Mouse (Mus musculus): ENCODE results near the gene Lhx5. TPM values are rescaled to one million over a fixed set of nuclear protein-coding genes. Genes with fewer than 3 reads are reported as not detected.

Gene Lhx5
- polyA plus RNA-seq, 1 experiment from 2014 or later, result not detected

- H3K9ac ChIP-seq, result no peak overlapping the region
- no peaks in the 10 kb centered on the region for H3K4me1 ChIP-seq
- no peak for ATAC-seq (ENCODE audit: low FRiP score, low read depth)
- H3K4me3 ChIP-seq, result no peak overlapping the region
- WGBS, result under 1% methylated on average over 19 of the region's 19 CpGs
- H3K9me3 ChIP-seq, result no peaks in the 10 kb centered on the region
- no peak overlapping the region for H3K27ac ChIP-seq
- no peaks in the 10 kb centered on the region for H3K36me3 ChIP-seq
- H3K4me2 ChIP-seq (replicated peaks), result no peak overlapping the region
- peaks cover 97% of the 10 kb centered on the region for H3K27me3 ChIP-seq
Observed at GRCm38 (mm10) chr5:120424039-120424438, 7.5 kb upstream of the Lhx5 start.

- 2% methylated on average over 11 of the region's 11 CpGs for WGBS
- Histone ChIP-seq H3K36me3 (no peaks in the 10 kb centered on the region), H3K27me3 (peaks cover 97% of the 10 kb centered on the region), H3K4me1 (no peaks in the 10 kb centered on the region), H3K9ac (no peak overlapping the region), H3K4me2 (replicated peaks) (no peak overlapping the region), H3K9me3 (no peaks in the 10 kb centered on the region), H3K4me3 (no peak overlapping the region), H3K27ac (no peak overlapping the region)
- ATAC-seq (ENCODE audit: low FRiP score, low read depth), result no peak
Observed at GRCm38 (mm10) chr5:120424657-120425056, 6.8 kb upstream of the Lhx5 start.

- Histone ChIP-seq H3K9ac (no peak overlapping the region), H3K4me2 (replicated peaks) (no peak overlapping the region), H3K27me3 (peaks cover 97% of the 10 kb centered on the region), H3K36me3 (no peaks in the 10 kb centered on the region), H3K4me1 (no peaks in the 10 kb centered on the region), H3K27ac (no peak overlapping the region), H3K4me3 (no peak overlapping the region), H3K9me3 (no peaks in the 10 kb centered on the region)
- under 1% methylated on average over 18 of the region's 20 CpGs for WGBS
- ATAC-seq (ENCODE audit: low FRiP score, low read depth), result no peak
Observed at GRCm38 (mm10) chr5:120425711-120426110, 5.8 kb upstream of the Lhx5 start.

GRCm38 (mm10) chr5:120426572-120426971 is 4.9 kb upstream of the Lhx5 start:
- Histone ChIP-seq H3K36me3 (no peaks in the 10 kb centered on the region), H3K4me3 (no peak overlapping the region), H3K9ac (no peak overlapping the region), H3K4me1 (no peaks in the 10 kb centered on the region), H3K4me2 (replicated peaks) (no peak overlapping the region), H3K27ac (no peak overlapping the region), H3K27me3 (peaks cover 97% of the 10 kb centered on the region), H3K9me3 (no peaks in the 10 kb centered on the region)
- no peak for ATAC-seq (ENCODE audit: low FRiP score, low read depth)
- 1% methylated on average over 10 of the region's 10 CpGs for WGBS

GRCm38 (mm10) chr5:120427451-120427938 is 4.0 kb upstream of the Lhx5 start:
- Histone ChIP-seq H3K27me3 (peaks cover 97% of the 10 kb centered on the region), H3K4me3 (no peak overlapping the region), H3K36me3 (no peaks in the 10 kb centered on the region), H3K4me1 (peaks cover 7% of the 10 kb centered on the region; the same call in 1 of the 2 replicates), H3K9me3 (no peaks in the 10 kb centered on the region), H3K4me2 (replicated peaks) (no peak overlapping the region), H3K9ac (no peak overlapping the region), H3K27ac (no peak overlapping the region)
- under 1% methylated on average over 33 of the region's 33 CpGs for WGBS
- no peak for ATAC-seq (ENCODE audit: low FRiP score, low read depth)

- no peak for ATAC-seq (ENCODE audit: low FRiP score, low read depth)
Observed at GRCm38 (mm10) chr5:120428189-120428838, 3.2 kb upstream of the Lhx5 start.

GRCm38 (mm10) chr5:120428990-120429389 is 2.5 kb upstream of the Lhx5 start:
- Histone ChIP-seq H3K9ac (no peak overlapping the region), H3K4me1 (peaks cover 7% of the 10 kb centered on the region; the same call in 1 of the 2 replicates), H3K27ac (no peak overlapping the region), H3K36me3 (no peaks in the 10 kb centered on the region), H3K4me3 (no peak overlapping the region), H3K4me2 (replicated peaks) (no peak overlapping the region), H3K27me3 (peaks cover 97% of the 10 kb centered on the region), H3K9me3 (no peaks in the 10 kb centered on the region)
- 1% methylated on average over 5 of the region's 6 CpGs for WGBS
- no peak for ATAC-seq (ENCODE audit: low FRiP score, low read depth)

More at GRCm38 (mm10) chr5:120428189-120428838, 3.2 kb upstream of the Lhx5 start:
- no peak overlapping the region for H3K4me2 ChIP-seq (replicated peaks)
- H3K9ac ChIP-seq, result no peak overlapping the region
- H3K27ac ChIP-seq, result no peak overlapping the region
- H3K36me3 ChIP-seq, result no peaks in the 10 kb centered on the region
- H3K4me3 ChIP-seq, result no peak overlapping the region
- H3K4me1 ChIP-seq, result peaks cover 7% of the 10 kb centered on the region; the same call in 1 of the 2 replicates
- peaks cover 97% of the 10 kb centered on the region for H3K27me3 ChIP-seq
- 2% methylated on average over 21 of the region's 21 CpGs for whole genome bisulfite sequencing
- H3K9me3 ChIP-seq, result no peaks in the 10 kb centered on the region

- ATAC-seq (ENCODE audit: low FRiP score, low read depth), result no peak
- H3K4me3 ChIP-seq, result no peak overlapping the region
- H3K36me3 ChIP-seq, result no peaks in the 10 kb centered on the region
- no peaks in the 10 kb centered on the region for H3K9me3 ChIP-seq
- peaks cover 97% of the 10 kb centered on the region for H3K27me3 ChIP-seq
- WGBS, result 7% methylated on average over 6 of the region's 6 CpGs
- H3K9ac ChIP-seq, result no peak overlapping the region
- no peak overlapping the region for H3K27ac ChIP-seq
- no peak overlapping the region for H3K4me2 ChIP-seq (replicated peaks)
- peaks cover 7% of the 10 kb centered on the region; the same call in 1 of the 2 replicates for H3K4me1 ChIP-seq
Observed at GRCm38 (mm10) chr5:120429692-120430091, 1.8 kb upstream of the Lhx5 start.

GRCm38 (mm10) chr5:120431001-120431583 is 407 bp upstream of the Lhx5 start:
- no peak overlapping the region for H3K4me2 ChIP-seq (replicated peaks)
- no peak for ATAC-seq (ENCODE audit: low FRiP score, low read depth)
- H3K9ac ChIP-seq, result no peak overlapping the region
- 1% methylated on average over 30 of the region's 30 CpGs for WGBS
- peaks cover 15% of the 10 kb centered on the region for H3K4me1 ChIP-seq
- peaks cover 99% of the 10 kb centered on the region for H3K27me3 ChIP-seq
- no peaks in the 10 kb centered on the region for H3K9me3 ChIP-seq
- H3K27ac ChIP-seq, result no peak overlapping the region
- no peaks in the 10 kb centered on the region for H3K36me3 ChIP-seq
- H3K4me3 ChIP-seq, result no peak overlapping the region

- Histone ChIP-seq H3K4me1 (peaks cover 19% of the 10 kb centered on the region), H3K9ac (no peak overlapping the region), H3K9me3 (no peaks in the 10 kb centered on the region), H3K27ac (no peak overlapping the region), H3K36me3 (no peaks in the 10 kb centered on the region), H3K4me3 (no peak overlapping the region), H3K4me2 (replicated peaks) (no peak overlapping the region), H3K27me3 (peaks cover 99% of the 10 kb centered on the region)
- 1% methylated on average over 9 of the region's 9 CpGs for WGBS
- no peak for ATAC-seq (ENCODE audit: low FRiP score, low read depth)
Observed at GRCm38 (mm10) chr5:120432486-120433015, 1.1 kb downstream of the Lhx5 start.

- no peak for ATAC-seq (ENCODE audit: low FRiP score, low read depth)
- no peak overlapping the region for H3K4me2 ChIP-seq (replicated peaks)
- H3K9ac ChIP-seq, result no peak overlapping the region
- H3K36me3 ChIP-seq, result no peaks in the 10 kb centered on the region
- H3K9me3 ChIP-seq, result no peaks in the 10 kb centered on the region
- peaks cover 99% of the 10 kb centered on the region for H3K27me3 ChIP-seq
- no peak overlapping the region for H3K4me3 ChIP-seq
- no peak overlapping the region for H3K27ac ChIP-seq
- 3% methylated on average over 13 of the region's 13 CpGs for WGBS
- H3K4me1 ChIP-seq, result peaks cover 25% of the 10 kb centered on the region
Observed at GRCm38 (mm10) chr5:120433135-120433760, 1.7 kb downstream of the Lhx5 start.

- 2% methylated on average over 21 of the region's 21 CpGs for WGBS
- no peak overlapping the region for H3K4me2 ChIP-seq (replicated peaks)
- peaks cover 99% of the 10 kb centered on the region for H3K27me3 ChIP-seq
- H3K4me1 ChIP-seq, result peaks cover 25% of the 10 kb centered on the region
- no peak overlapping the region for H3K4me3 ChIP-seq
- no peak overlapping the region for H3K27ac ChIP-seq
- H3K36me3 ChIP-seq, result no peaks in the 10 kb centered on the region
- no peak overlapping the region for H3K9ac ChIP-seq
- no peaks in the 10 kb centered on the region for H3K9me3 ChIP-seq
- no peak for ATAC-seq (ENCODE audit: low FRiP score, low read depth)
Observed at GRCm38 (mm10) chr5:120434231-120434735, 2.8 kb downstream of the Lhx5 start.

All from limb, embryonic 13.5 days (tissue).